Mouse (Mus musculus) olfactory bulb, adult 2 months (tissue): ENCODE data around the gene Zfx. TPM values are rescaled to one million over a fixed set of nuclear protein-coding genes. Genes with fewer than 3 reads are reported as not detected.

Source experiments
- H3K27ac ChIP-seq: fragments of 200-500 bp; 2 replicates; pipeline ENCODE4 v1.5.1; 2012; ENCODE audit warnings: low read depth, low read length; ENCODE audit not compliant: insufficient read depth
- H3K4me1 ChIP-seq: fragments of 200-500 bp; 2 replicates; pipeline ENCODE4 v1.6.1; 2012; ENCODE audit warnings: low read length; ENCODE audit not compliant: control insufficient read depth, insufficient read depth
- H3K4me3 ChIP-seq: fragments of 200-500 bp; 2 replicates; pipeline ENCODE4 v1.5.1; 2012; ENCODE audit warnings: mild to moderate bottlenecking, low read depth, low read length, moderate library complexity; ENCODE audit not compliant: insufficient read depth
- CTCF ChIP-seq: fragments of 200-500 bp; IDR thresholded peaks from 2 replicates; pipeline ENCODE4 v1.5.1; 2012; ENCODE audit warnings: low read depth, mild to moderate bottlenecking, low read length, moderate library complexity; ENCODE audit not compliant: insufficient read depth
- POLR2A ChIP-seq: fragments of 200-500 bp; IDR thresholded peaks from 2 replicates; pipeline ENCODE4 v1.6.1; 2012; ENCODE audit warnings: mild to moderate bottlenecking, low read depth, low read length, moderate library complexity; ENCODE audit not compliant: insufficient read depth
- WGBS: fragments of 180-500 bp; shearing (Covaris S2); methylation state at CpG from one replicate; pipeline ENCODE4 v1.1.7; 2018; 5-methylcytosine and 5-hydroxymethylcytosine counted together
- polyA plus RNA-seq: library from polyadenylated mRNA; stranded (reverse); fragments of >200 nt; gene quantifications from 2 replicates; pipeline ENCODE4 v1.2.4, GENCODE M21; 2012; ENCODE audit warnings: low replicate concordance; ENCODE audit not compliant: missing spikeins, insufficient read depth, insufficient read length

The Zfx gene
- polyA plus RNA-seq, 1 experiment = not detected

DNA sequence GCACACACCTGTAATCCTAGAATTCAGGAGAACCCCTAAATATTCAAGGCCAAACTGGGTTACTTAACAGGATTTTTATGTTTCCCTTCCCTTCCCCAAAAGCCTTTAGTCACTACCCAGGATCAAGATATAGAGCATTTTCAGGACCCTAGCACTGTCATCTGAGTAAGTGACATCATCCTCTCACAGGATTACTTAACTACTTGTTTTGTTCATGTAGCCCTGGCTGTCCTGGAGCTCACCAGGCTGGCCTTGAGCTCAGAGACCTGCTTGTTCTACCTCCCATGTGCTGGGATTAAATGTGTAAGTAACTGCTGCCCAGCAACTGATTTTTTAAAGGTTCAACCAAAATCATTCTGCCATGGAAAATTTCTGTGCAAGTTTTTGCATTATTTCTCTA lies 20.6 kb downstream of the Zfx start:
- TF ChIP-seq CTCF = no peak
- TF ChIP-seq POLR2A = no peak

DNA sequence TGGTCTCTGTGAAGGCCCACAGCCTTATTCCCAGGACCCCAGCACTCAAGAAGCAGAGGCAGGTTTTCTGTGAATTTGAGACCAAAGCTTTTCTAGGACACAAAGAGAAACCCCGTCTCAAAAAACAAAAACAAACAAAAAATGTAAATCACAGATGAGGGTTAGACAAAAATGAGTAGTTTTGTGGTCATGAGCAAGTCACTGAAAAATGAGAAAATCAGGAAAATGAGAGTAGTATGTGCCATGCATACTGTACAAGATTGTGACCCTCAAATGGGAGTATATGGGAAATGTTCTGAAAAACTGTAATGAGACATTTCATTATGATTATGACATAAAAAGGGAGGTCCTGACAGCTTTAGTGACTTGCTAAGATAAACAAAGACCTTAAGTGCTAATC lies 22.9 kb downstream of the Zfx start:
- Histone ChIP-seq H3K4me1 (no peaks in the 10 kb centered on the region), H3K27ac (no peak overlapping the region), H3K4me3 (no peak overlapping the region)
- WGBS = 71% methylated on average over 1 of the region's 1 CpGs
- no peak for TF ChIP-seq CTCF
- TF ChIP-seq POLR2A = no peak

More for the DNA sequence above, 20.6 kb downstream of the Zfx start:
- Histone ChIP-seq H3K4me3 (no peak overlapping the region), H3K4me1 (no peaks in the 10 kb centered on the region), H3K27ac (no peak overlapping the region)

DNA sequence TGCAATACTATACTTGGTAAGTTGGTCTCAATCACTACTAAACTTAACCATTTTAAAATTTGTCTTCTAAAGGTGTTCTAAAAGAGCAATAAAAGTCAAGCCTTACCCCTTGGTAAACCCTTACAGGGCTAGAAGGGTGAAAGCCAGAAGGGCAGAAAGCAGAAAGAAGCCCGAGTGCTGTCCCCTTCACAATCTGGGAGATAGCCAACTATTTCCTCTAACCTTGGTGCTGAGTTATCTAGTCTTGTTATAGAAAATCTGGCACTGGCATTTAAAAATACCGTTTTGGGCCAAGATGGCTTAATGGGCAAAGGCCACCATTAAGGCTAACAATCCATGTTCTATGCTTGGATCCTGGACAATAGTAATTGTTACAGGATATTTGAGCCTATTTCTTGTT lies 32.5 kb downstream of the Zfx start:
- Histone ChIP-seq H3K27ac (no peak overlapping the region), H3K4me3 (no peak overlapping the region), H3K4me1 (no peaks in the 10 kb centered on the region)
- 78% methylated on average over 2 of the region's 2 CpGs for WGBS
- TF ChIP-seq POLR2A = no peak
- no peak for TF ChIP-seq CTCF

DNA sequence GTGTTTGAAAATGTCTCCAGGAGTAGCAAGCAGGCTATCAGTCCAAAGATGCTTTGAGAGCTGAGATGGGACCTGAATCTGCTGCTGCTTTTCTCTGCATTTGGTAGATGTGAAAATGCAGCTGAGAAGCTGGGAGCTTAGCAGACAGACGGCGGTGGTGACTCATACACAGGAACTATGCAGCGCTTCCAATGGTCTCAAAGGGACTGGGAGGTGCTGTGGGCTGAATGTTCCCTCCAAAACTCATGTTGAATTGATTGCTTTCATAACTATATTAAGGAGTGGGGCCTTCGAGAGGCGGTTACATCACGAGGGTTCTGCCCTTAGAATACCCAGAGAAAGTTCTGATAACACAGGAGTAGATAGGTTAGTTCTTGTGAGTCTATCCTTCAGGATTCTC lies 62.3 kb downstream of the Zfx start:
- TF ChIP-seq POLR2A (no peak), CTCF (no peak)
- Histone ChIP-seq H3K4me1 (no peaks in the 10 kb centered on the region), H3K4me3 (no peak overlapping the region), H3K27ac (no peak overlapping the region; the same call in none of the 2 replicates)
- 35% methylated on average over 6 of the region's 6 CpGs for WGBS

DNA sequence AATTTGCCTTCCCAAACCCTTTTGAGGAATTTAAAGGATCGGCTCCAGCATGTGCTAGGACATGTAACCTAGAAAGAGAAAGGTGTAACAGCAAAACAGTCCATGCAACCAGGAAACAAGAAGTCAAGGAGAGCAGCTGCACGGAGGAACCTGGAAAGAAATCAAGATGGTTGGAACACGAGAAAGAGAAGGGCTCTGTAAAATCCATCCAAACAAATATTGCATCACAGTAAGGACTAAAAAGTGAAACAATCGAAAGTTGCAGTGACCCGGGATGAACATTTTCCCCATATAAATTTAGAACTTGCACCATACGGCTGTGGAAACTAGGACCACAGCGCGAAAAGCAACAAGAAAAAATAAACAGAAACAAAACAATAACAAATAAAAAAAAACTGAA lies 62.8 kb downstream of the Zfx start:
- Histone ChIP-seq H3K4me1 (no peaks in the 10 kb centered on the region), H3K4me3 (no peak overlapping the region), H3K27ac (no peak overlapping the region; the same call in 1 of the 2 replicates)
- WGBS = 37% methylated on average over 8 of the region's 8 CpGs
- TF ChIP-seq CTCF = no peak
- TF ChIP-seq POLR2A = no peak

DNA sequence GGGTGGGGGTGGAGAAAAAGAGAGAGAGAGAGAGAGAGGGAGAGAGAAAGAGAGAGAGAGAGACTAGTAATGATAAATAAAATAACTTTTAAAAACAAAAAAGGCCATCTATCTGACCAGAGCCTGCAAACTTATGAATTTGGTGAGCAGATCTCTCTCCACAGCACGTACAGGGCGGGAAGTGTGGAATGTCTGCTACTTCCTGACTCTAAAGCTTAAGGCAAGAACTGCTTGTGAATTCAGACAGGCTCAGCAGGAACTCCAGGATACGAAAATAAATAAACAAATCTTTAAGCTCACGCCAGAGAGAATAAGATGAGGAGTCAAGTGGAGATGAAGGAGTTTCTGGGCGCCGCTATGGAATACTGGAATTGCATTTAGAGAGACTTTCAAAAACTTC lies 64.8 kb downstream of the Zfx start:
- no peak overlapping the region for H3K27ac ChIP-seq
- no peaks in the 10 kb centered on the region for H3K4me1 ChIP-seq
- WGBS = 68% methylated on average over 6 of the region's 6 CpGs
- TF ChIP-seq POLR2A = no peak
- no peak for TF ChIP-seq CTCF
- H3K4me3 ChIP-seq = no peak overlapping the region

DNA sequence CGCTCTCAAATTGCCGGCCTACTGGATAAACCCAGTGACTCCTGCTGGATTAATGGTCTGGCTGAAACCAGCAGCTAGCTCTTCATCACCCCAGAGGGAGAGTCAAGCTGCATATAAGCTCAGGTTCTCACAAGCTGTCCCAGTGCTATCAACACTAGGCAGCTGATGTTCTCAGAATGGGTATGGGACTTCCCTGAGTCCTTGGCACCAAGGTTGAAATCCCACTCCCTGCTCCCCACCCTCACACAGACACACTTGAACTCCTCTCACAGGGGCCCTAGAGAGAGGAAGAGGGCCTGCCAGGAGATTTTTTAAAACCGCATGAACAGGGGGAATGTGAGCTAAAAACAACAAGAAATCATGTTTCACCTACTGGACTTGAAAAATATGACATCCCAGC lies 74.5 kb downstream of the Zfx start:
- TF ChIP-seq POLR2A (no peak), CTCF (no peak)
- WGBS = 90% methylated on average over 3 of the region's 3 CpGs

DNA sequence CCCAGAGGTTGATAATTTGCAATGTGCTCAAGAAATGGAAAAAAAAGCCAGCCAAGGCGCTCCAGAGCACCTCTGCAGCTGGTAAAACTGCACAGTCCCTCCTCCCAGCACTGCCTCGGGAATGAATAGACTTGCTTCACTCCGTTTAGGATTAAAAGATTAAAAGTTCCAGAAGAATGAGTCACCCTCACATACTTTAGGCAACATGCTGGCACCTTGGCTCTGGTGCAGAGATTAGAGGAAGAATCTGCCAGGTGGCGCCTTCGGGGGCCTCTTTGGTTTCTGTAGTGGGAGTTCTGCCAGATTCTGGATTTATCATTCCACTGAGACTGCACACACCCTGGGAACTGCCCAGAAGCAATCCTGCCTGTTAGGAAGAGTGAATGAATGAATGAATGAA lies 75.5 kb downstream of the Zfx start:
- no peak for TF ChIP-seq POLR2A
- no peak for TF ChIP-seq CTCF
- whole genome bisulfite sequencing = 24% methylated on average over 5 of the region's 5 CpGs
- Histone ChIP-seq H3K4me3 (no peak overlapping the region), H3K27ac (no peak overlapping the region), H3K4me1 (no peaks in the 10 kb centered on the region)

More for the DNA sequence above, 74.5 kb downstream of the Zfx start:
- H3K27ac ChIP-seq = no peak overlapping the region
- no peak overlapping the region for H3K4me3 ChIP-seq
- no peaks in the 10 kb centered on the region for H3K4me1 ChIP-seq

DNA sequence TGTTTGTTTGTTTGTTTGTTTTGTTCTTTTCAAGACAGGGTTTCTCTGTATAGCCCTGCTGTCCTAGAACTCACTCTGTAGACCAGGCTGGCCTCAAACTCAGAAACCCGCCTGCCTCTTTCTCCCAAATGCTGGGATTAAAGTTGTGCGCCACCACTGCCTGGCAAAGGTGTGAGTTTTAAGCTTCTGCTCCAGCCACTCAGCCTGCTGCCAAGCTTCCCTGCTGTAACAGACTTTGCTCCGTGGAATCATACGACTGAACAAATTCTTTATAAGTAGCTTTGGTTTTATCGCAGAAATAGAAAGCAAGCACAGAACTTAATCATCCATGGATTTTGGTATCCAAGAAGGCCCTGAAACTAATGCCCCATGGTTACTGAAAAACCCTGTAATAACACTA lies 76.1 kb downstream of the Zfx start:
- Histone ChIP-seq H3K27ac (no peak overlapping the region), H3K4me1 (no peaks in the 10 kb centered on the region), H3K4me3 (no peak overlapping the region)
- no peak for TF ChIP-seq POLR2A
- TF ChIP-seq CTCF = no peak
- 61% methylated on average over 5 of the region's 5 CpGs for WGBS

DNA sequence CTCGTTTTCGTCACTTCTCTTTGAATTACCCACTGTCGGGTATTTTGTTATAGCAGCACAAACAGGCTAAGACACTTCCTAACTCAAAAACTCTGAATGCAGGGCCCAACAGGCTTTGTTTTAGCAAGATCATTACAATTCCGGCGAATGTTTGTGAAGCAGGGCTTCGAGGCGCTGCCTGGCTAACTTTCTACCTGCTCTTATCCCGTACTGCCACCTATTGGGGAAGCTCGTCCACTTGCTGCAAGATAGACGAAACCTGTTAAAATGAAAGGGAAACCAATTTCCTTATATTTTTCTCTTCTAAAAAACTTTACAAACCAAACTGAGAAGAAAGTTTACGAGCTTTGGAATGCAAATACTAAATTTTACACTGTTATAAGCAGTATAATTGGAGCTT lies 90.6 kb downstream of the Zfx start:
- TF ChIP-seq POLR2A = no peak
- no peak for TF ChIP-seq CTCF
- 32% methylated on average over 11 of the region's 11 CpGs for WGBS
- Histone ChIP-seq H3K27ac (no peak overlapping the region), H3K4me1 (no peaks in the 10 kb centered on the region), H3K4me3 (no peak overlapping the region)
